Mouse (Mus musculus) lung, embryonic 14.5 days (tissue): Measurements from ENCODE around the gene Zfyve21. TPM values are rescaled to one million over a fixed set of nuclear protein-coding genes. Genes with fewer than 3 reads are reported as not detected.
A peak's percentile ranks its signal among the peaks of the same experiment; 100 is the strongest.

Source experiments
- ATAC-seq: fragments of 200-750 bp; cut with Nextera tagmentation; 2 replicates; pipeline ENCODE4 v1.8.0; 2017; ENCODE audit warnings: mild to moderate bottlenecking, moderate TSS enrichment, moderate library complexity; ENCODE audit not compliant: insufficient read depth
- DNase-seq: peaks from one replicate; pipeline ENCODE4 v3.0.0-alpha.2; 2015
- H3K27ac ChIP-seq: fragments of 300-500 bp; sonication (generic); 2 replicates; pipeline ENCODE4 v1.5.1; 2014; ENCODE audit warnings: low read depth, mild to moderate bottlenecking, moderate library complexity
- H3K27me3 ChIP-seq: fragments of 300-500 bp; sonication (generic); 2 replicates; pipeline ENCODE4 v1.6.1; 2014; ENCODE audit warnings: low read length, control low read depth; ENCODE audit not compliant: insufficient read depth
- H3K36me3 ChIP-seq: fragments of 300-500 bp; sonication (generic); 2 replicates; pipeline ENCODE4 v1.6.1; 2014; ENCODE audit warnings: control low read depth; ENCODE audit not compliant: insufficient read depth
- H3K4me1 ChIP-seq: fragments of 300-500 bp; sonication (generic); 2 replicates; pipeline ENCODE4 v1.6.1; 2014; ENCODE audit warnings: antibody characterized with exemption, control low read depth; ENCODE audit not compliant: insufficient read depth
- H3K4me2 ChIP-seq: fragments of 300-500 bp; sonication (generic); 2 replicates; pipeline ENCODE4 v1.6.1; 2014; ENCODE audit warnings: mild to moderate bottlenecking
- H3K4me3 ChIP-seq: fragments of 300-500 bp; sonication (generic); 2 replicates; pipeline ENCODE4 v1.5.1; 2014; ENCODE audit warnings: low read depth, low read length
- H3K9ac ChIP-seq: fragments of 300-500 bp; sonication (generic); 2 replicates; pipeline ENCODE4 v1.6.1; 2014
- H3K9me3 ChIP-seq: fragments of 300-500 bp; sonication (generic); 2 replicates; pipeline ENCODE4 v1.6.1; 2016; ENCODE audit warnings: low read depth, low read length, control low read depth
- CTCF ChIP-seq: IDR thresholded peaks from 2 replicates; pipeline ENCODE4 v1.5.1; 2016; ENCODE audit warnings: antibody characterized with exemption, low read depth
- WGBS: fragments of 180-500 bp; shearing (Covaris S2); extraction: QIAGEN DNeasy Blood & Tissue Kit; methylation state at CpG from one replicate; pipeline ENCODE4 v1.1.7; 2014; 5-methylcytosine and 5-hydroxymethylcytosine counted together
- polyA plus RNA-seq: library from polyadenylated mRNA; unstranded; fragments of >200 nt; fragmentation: Nextera tagmentation; extraction: Ambion mirVana; gene quantifications from 2 replicates; pipeline ENCODE4 v1.2.1, GENCODE M21; 2014

Zfyve21 gene
- polyA plus RNA-seq, 1 experiment from 2014 or later = 111 TPM

GRCm38 (mm10) chr12:111814769-111815762, 1.1 kb downstream of the Zfyve21 start:
- peak overlapping the region; percentile 73 for H3K4me2 ChIP-seq
- H3K9me3 ChIP-seq = no peaks in the 10 kb centered on the region
- 0 out of 2 replicates have a peak, but pooled peaks cover 2% of the 10 kb centered on the region for H3K36me3 ChIP-seq
- 19% methylated on average over 19 of the region's 19 CpGs for WGBS
- no peaks in the 10 kb centered on the region for H3K27me3 ChIP-seq
- DNase-seq (peak; percentile 22), ATAC-seq (no peak)
- H3K27ac ChIP-seq = peak overlapping the region; percentile 95
- no peak for TF ChIP-seq CTCF
- H3K9ac ChIP-seq = peak overlapping the region; percentile 77
- peak overlapping the region; percentile 76 for H3K4me3 ChIP-seq
- H3K4me1 ChIP-seq = peaks cover 24% of the 10 kb centered on the region

GRCm38 (mm10) chr12:111816528-111816927, 2.6 kb downstream of the Zfyve21 start:
- ATAC-seq = no peak

GRCm38 (mm10) chr12:111816967-111817366, 3.0 kb downstream of the Zfyve21 start:
- Histone ChIP-seq H3K9me3 (no peaks in the 10 kb centered on the region), H3K27me3 (no peaks in the 10 kb centered on the region), H3K4me2 (peak overlapping the region; percentile 73), H3K9ac (peak overlapping the region; percentile 5; the same call in 1 of the 2 replicates), H3K4me3 (no peak overlapping the region), H3K27ac (no peak overlapping the region), H3K4me1 (peaks cover 24% of the 10 kb centered on the region), H3K36me3 (peaks cover 6% of the 10 kb centered on the region)
- no peak for TF ChIP-seq CTCF
- peak; percentile 15 for DNase-seq
- ATAC-seq = no peak
- WGBS = 44% methylated on average over 9 of the region's 9 CpGs

More at GRCm38 (mm10) chr12:111816528-111816927, 2.6 kb downstream of the Zfyve21 start:
- H3K4me2 ChIP-seq = peak overlapping the region; percentile 73
- peak; percentile 38 for DNase-seq
- peak overlapping the region; percentile 5; the same call in 1 of the 2 replicates for H3K9ac ChIP-seq
- no peak for TF ChIP-seq CTCF
- H3K4me3 ChIP-seq = no peak overlapping the region
- 48% methylated on average over 13 of the region's 13 CpGs for WGBS
- H3K9me3 ChIP-seq = no peaks in the 10 kb centered on the region
- H3K27me3 ChIP-seq = no peaks in the 10 kb centered on the region
- H3K36me3 ChIP-seq = peaks cover 6% of the 10 kb centered on the region
- H3K27ac ChIP-seq = no peak overlapping the region
- H3K4me1 ChIP-seq = peaks cover 24% of the 10 kb centered on the region

GRCm38 (mm10) chr12:111817991-111818390, 4.0 kb downstream of the Zfyve21 start:
- 85% methylated on average over 8 of the region's 8 CpGs for WGBS
- H3K4me1 ChIP-seq = peaks cover 19% of the 10 kb centered on the region

GRCm38 (mm10) chr12:111819936-111820335, 6.0 kb downstream of the Zfyve21 start:
- no peak for TF ChIP-seq CTCF
- DNase-seq = no peak
- H3K27me3 ChIP-seq = no peaks in the 10 kb centered on the region
- H3K9ac ChIP-seq = no peak overlapping the region
- H3K4me2 ChIP-seq = no peak overlapping the region
- peaks cover 17% of the 10 kb centered on the region for H3K4me1 ChIP-seq
- 72% methylated on average over 8 of the region's 8 CpGs for WGBS
- peaks cover 28% of the 10 kb centered on the region for H3K36me3 ChIP-seq
- no peak for ATAC-seq
- no peak overlapping the region for H3K4me3 ChIP-seq
- H3K9me3 ChIP-seq = no peaks in the 10 kb centered on the region
- H3K27ac ChIP-seq = no peak overlapping the region

More at GRCm38 (mm10) chr12:111817991-111818390, 4.0 kb downstream of the Zfyve21 start:
- no peak for ATAC-seq
- H3K4me3 ChIP-seq = no peak overlapping the region
- H3K4me2 ChIP-seq = no peak overlapping the region
- H3K36me3 ChIP-seq = peaks cover 8% of the 10 kb centered on the region
- DNase-seq = no peak
- H3K27me3 ChIP-seq = no peaks in the 10 kb centered on the region
- no peak overlapping the region for H3K9ac ChIP-seq
- no peaks in the 10 kb centered on the region for H3K9me3 ChIP-seq
- H3K27ac ChIP-seq = no peak overlapping the region
- no peak for TF ChIP-seq CTCF

GRCm38 (mm10) chr12:111820708-111821107, 6.7 kb downstream of the Zfyve21 start:
- no peak for ATAC-seq
- Histone ChIP-seq H3K9ac (no peak overlapping the region), H3K27ac (no peak overlapping the region), H3K9me3 (no peaks in the 10 kb centered on the region), H3K4me3 (no peak overlapping the region), H3K4me1 (peaks cover 10% of the 10 kb centered on the region), H3K27me3 (no peaks in the 10 kb centered on the region), H3K36me3 (peaks cover 35% of the 10 kb centered on the region), H3K4me2 (no peak overlapping the region)
- WGBS = 87% methylated on average over 7 of the region's 7 CpGs
- TF ChIP-seq CTCF = no peak
- DNase-seq = no peak

- Histone ChIP-seq H3K9me3 (no peaks in the 10 kb centered on the region), H3K27ac (no peak overlapping the region), H3K27me3 (no peaks in the 10 kb centered on the region), H3K9ac (no peak overlapping the region), H3K36me3 (peaks cover 48% of the 10 kb centered on the region), H3K4me1 (0 out of 2 replicates have a peak, but pooled peaks cover 3% of the 10 kb centered on the region), H3K4me3 (no peak overlapping the region), H3K4me2 (no peak overlapping the region)
- DNase-seq = no peak
- no peak for ATAC-seq
- whole genome bisulfite sequencing = 73% methylated on average over 4 of the region's 4 CpGs
- TF ChIP-seq CTCF = no peak
These were observed 8.0 kb downstream of the Zfyve21 start for GRCm38 (mm10) chr12:111821931-111822330.
